Mouse (Mus musculus) heart, embryonic 11.5 days (tissue): Measurements from ENCODE around the gene Olfr308. TPM values are rescaled to one million over a fixed set of nuclear protein-coding genes. Genes with fewer than 3 reads are reported as not detected.
"Not testable (repeated sequence)": the region's sequence is repeated elsewhere in the genome, so short reads cannot be mapped to it uniquely, and the experiment has no call there.

Experiments
- ATAC-seq: fragments of 200-750 bp; cut with Nextera tagmentation; replicated peaks from 2 replicates; pipeline ENCODE4 v1.8.0; 2017; ENCODE audit warnings: moderate library complexity; ENCODE audit not compliant: insufficient number of reproducible peaks, low FRiP score, low TSS enrichment
- H3K27ac ChIP-seq: fragments of 300-500 bp; sonication (generic); 2 replicates; pipeline ENCODE4 v1.5.1; 2014; ENCODE audit warnings: mild to moderate bottlenecking, low read depth, low read length
- H3K27me3 ChIP-seq: fragments of 300-500 bp; sonication (generic); 2 replicates; pipeline ENCODE4 v1.6.1; 2014; ENCODE audit warnings: mild to moderate bottlenecking, low read length, mixed read lengths; ENCODE audit not compliant: control insufficient read depth, insufficient read depth
- H3K36me3 ChIP-seq: fragments of 300-500 bp; sonication (generic); 2 replicates; pipeline ENCODE4 v1.6.1; 2014; ENCODE audit warnings: mild to moderate bottlenecking, low read length, moderate library complexity, mixed read lengths; ENCODE audit not compliant: control insufficient read depth, insufficient read depth
- H3K4me1 ChIP-seq: fragments of 300-500 bp; sonication (generic); 2 replicates; pipeline ENCODE4 v1.6.1; 2014; ENCODE audit warnings: low read length; ENCODE audit not compliant: control insufficient read depth, insufficient read depth
- H3K4me2 ChIP-seq: fragments of 300-500 bp; sonication (generic); 2 replicates; pipeline ENCODE4 v1.6.1; 2014; ENCODE audit warnings: mild to moderate bottlenecking, moderate library complexity
- H3K4me3 ChIP-seq: fragments of 300-500 bp; sonication (generic); 2 replicates; pipeline ENCODE4 v1.5.1; 2014; ENCODE audit warnings: low read depth, low read length
- H3K9ac ChIP-seq: fragments of 300-500 bp; sonication (generic); 2 replicates; pipeline ENCODE4 v1.6.1; 2014; ENCODE audit warnings: mild to moderate bottlenecking, low read depth, low read length, moderate library complexity
- H3K9me3 ChIP-seq: fragments of 300-500 bp; sonication (generic); replicated peaks from 2 replicates; pipeline ENCODE4 v1.6.1; 2016; ENCODE audit warnings: low read length; ENCODE audit not compliant: control insufficient read depth
- WGBS: fragments of 180-500 bp; shearing (Covaris S2); extraction: QIAGEN DNeasy Blood & Tissue Kit; methylation state at CpG from one replicate; pipeline ENCODE4 v1.1.7; 2014; ENCODE audit not compliant: insufficient replicate concordance; 5-methylcytosine and 5-hydroxymethylcytosine counted together
- polyA plus RNA-seq: library from polyadenylated mRNA; unstranded; fragments of >200 nt; fragmentation: Nextera tagmentation; extraction: Ambion mirVana; gene quantifications from 2 replicates; pipeline ENCODE4 v1.2.1, GENCODE M21; 2014

Gene Olfr308
- not detected in 2 replicates for polyA plus RNA-seq

DNA sequence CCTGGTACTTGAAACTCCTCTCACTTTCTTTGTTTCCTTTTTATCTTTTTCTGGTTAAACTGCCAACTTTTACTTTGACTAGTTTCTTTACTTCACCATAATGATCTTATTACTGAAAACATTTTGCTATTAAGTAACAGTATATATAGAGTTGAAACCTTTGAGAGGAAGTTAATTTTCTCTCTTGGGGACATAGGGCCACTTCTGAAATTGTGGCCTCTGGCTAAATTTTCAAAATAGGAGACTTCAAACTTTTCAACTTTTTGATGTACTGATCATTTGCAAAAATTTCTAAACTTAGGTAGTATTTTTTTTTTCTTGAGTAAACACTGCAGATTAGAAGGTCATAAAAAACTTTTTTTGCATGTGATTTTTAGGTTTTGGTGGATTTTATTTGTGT lies at the start of gene Olfr308:
Gene Olfr308, minus strand, starts transcription at position 101 of the 400 bp plus-strand sequence.
- Histone ChIP-seq H3K9me3 (no peaks in the 10 kb centered on the region), H3K36me3 (no peaks in the 10 kb centered on the region), H3K4me3 (no peak within 1 kb of the TSS), H3K27me3 (no peaks in the 10 kb centered on the region), H3K27ac (no peak within 1 kb of the TSS), H3K4me2 (no peak within 1 kb of the TSS), H3K9ac (no peak within 1 kb of the TSS), H3K4me1 (no peaks in the 10 kb centered on the region)
- ATAC-seq: no peak

- Histone ChIP-seq H3K9me3 (no peaks in the 10 kb centered on the region), H3K4me3 (no peak within 1 kb of the TSS), H3K27ac (no peak within 1 kb of the TSS), H3K4me1 (no peaks in the 10 kb centered on the region), H3K9ac (no peak within 1 kb of the TSS), H3K36me3 (no peaks in the 10 kb centered on the region), H3K4me2 (no peak within 1 kb of the TSS), H3K27me3 (no peaks in the 10 kb centered on the region)
- ATAC-seq: no peak
- WGBS: 71% methylated on average over 1 of the region's 1 CpGs
Observed at GRCm38 (mm10) chr7:86366828-86367227, 41.4 kb upstream of the Olfr308 start, which contains the start of gene Olfr305. Gene Olfr305, minus strand, starts transcription at chr7:86366928.

DNA sequence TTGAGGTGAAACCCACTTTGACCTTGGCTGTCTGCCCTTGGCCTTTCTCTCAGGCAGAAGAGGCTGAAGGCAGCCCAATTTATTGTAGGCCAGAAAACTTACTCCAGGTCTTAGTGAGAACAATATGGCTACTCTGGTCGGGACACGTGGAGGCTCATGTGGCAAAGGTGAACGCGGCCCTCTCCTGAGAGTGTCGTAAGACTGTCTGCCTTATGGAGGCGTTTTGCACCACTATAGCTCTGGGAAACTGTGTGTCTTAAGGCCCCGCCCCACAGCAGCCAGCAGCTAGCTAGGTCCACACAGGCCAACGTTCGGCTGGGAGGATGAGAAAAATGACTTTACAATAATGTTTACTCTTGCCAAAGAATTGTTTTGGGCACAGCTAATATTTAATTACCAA lies 20.9 kb upstream of the Olfr308 start:
- WGBS: 89% methylated on average over 9 of the region's 9 CpGs
- not testable (repeated sequence) for ATAC-seq

DNA sequence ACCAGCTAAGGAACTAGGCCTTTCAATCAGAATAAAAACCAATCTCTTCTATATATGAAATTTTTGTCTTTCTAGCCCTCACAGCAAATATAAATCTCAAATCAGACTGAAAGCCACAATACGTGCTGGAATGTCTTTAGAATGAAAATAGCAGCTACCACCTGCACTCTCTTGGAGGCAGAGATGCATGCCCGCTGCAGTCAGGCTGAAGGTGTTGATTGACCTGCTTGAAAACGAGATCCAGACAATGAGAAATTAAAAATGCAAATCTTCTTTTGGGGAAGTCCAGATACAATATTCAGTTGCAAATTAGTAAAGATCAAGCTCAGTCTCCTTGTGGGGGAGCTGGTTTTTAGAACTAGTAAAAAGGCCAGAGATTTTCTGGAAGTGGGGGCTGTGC lies 18.8 kb upstream of the Olfr308 start:
- H3K9me3 ChIP-seq: no peaks in the 10 kb centered on the region; the same call in 1 of the 2 replicates
- H3K4me3 ChIP-seq: no peak overlapping the region
- no peak for ATAC-seq
- 73% methylated on average over 3 of the region's 3 CpGs for WGBS
- no peak overlapping the region for H3K27ac ChIP-seq
- H3K27me3 ChIP-seq: no peaks in the 10 kb centered on the region
- H3K36me3 ChIP-seq: no peaks in the 10 kb centered on the region
- H3K9ac ChIP-seq: no peak overlapping the region
- no peak overlapping the region for H3K4me2 ChIP-seq
- no peaks in the 10 kb centered on the region for H3K4me1 ChIP-seq

More for the DNA sequence above, 20.9 kb upstream of the Olfr308 start:
- H3K27me3 ChIP-seq, H3K4me3 ChIP-seq, H3K4me1 ChIP-seq, H3K4me2 ChIP-seq, H3K9me3 ChIP-seq, H3K36me3 ChIP-seq, H3K9ac ChIP-seq, H3K27ac ChIP-seq: not testable (repeated sequence)

DNA sequence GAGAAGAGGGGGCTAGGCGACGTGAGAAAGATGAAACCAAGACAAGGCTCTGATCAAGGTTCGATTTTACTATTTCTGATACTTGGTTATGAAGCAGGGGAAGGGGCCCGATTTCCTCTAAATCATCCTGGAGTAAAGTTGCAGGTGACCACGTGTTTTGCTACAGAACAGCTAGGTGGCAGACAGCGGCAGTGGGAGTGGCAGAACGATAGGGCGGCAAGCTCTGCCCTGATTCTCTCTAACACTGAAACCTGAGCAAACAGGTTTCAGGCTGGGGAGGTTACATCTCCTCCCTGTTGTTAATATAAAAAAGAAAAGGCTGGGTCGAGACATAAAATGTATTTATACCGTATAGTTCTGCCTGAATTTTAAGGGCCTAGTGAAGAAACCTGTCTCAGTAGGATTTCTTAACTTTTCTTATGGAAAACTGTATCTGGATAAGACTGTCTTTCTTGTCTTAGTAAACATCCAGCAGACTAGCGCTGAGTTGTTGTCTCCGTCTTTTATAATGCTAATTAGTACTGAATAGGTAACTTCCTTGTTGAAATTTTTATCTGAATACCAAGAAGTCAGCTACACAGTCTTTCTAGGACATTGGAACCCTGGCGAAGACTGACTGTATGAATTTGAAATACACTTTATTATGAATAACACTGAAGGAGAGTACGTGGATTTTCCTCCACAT lies 17.6 kb upstream of the Olfr308 start:
- Histone ChIP-seq H3K4me2 (no peak overlapping the region), H3K4me1 (no peaks in the 10 kb centered on the region), H3K4me3 (no peak overlapping the region), H3K27ac (no peak overlapping the region), H3K36me3 (no peaks in the 10 kb centered on the region), H3K9me3 (no peaks in the 10 kb centered on the region), H3K9ac (no peak overlapping the region), H3K27me3 (no peaks in the 10 kb centered on the region)
- no peak for ATAC-seq
- WGBS: 69% methylated on average over 14 of the region's 14 CpGs

GRCm38 (mm10) chr7:86337486-86337885 lies 12.1 kb upstream of the Olfr308 start, which contains the start of gene Olfr307:
Gene Olfr307, minus strand, starts transcription at chr7:86337586.
- no peaks in the 10 kb centered on the region for H3K36me3 ChIP-seq
- H3K4me1 ChIP-seq: no peaks in the 10 kb centered on the region
- no peak within 1 kb of the TSS for H3K4me3 ChIP-seq
- no peak within 1 kb of the TSS for H3K27ac ChIP-seq
- H3K9me3 ChIP-seq: no peaks in the 10 kb centered on the region
- no peak for ATAC-seq
- WGBS: 68% methylated on average over 1 of the region's 1 CpGs
- H3K4me2 ChIP-seq: no peak within 1 kb of the TSS
- H3K27me3 ChIP-seq: no peaks in the 10 kb centered on the region
- no peak within 1 kb of the TSS for H3K9ac ChIP-seq

GRCm38 (mm10) chr7:86321323-86321722 lies 4.1 kb downstream of the Olfr308 start:
- 81% methylated on average over 2 of the region's 2 CpGs for WGBS
- Histone ChIP-seq H3K27me3 (no peaks in the 10 kb centered on the region), H3K9me3 (no peaks in the 10 kb centered on the region), H3K4me3 (no peak overlapping the region), H3K9ac (no peak overlapping the region), H3K4me2 (no peak overlapping the region), H3K36me3 (no peaks in the 10 kb centered on the region), H3K27ac (no peak overlapping the region), H3K4me1 (no peaks in the 10 kb centered on the region)
- no peak for ATAC-seq

GRCm38 (mm10) chr7:86313608-86314007 lies 11.8 kb downstream of the Olfr308 start, which contains the start of gene Olfr309:
Gene Olfr309, minus strand, starts transcription at chr7:86313708.
- no peak for ATAC-seq
- no peak within 1 kb of the TSS for H3K4me3 ChIP-seq
- H3K27ac ChIP-seq: no peak within 1 kb of the TSS
- no peak within 1 kb of the TSS for H3K9ac ChIP-seq
- H3K9me3 ChIP-seq: no peaks in the 10 kb centered on the region
- no peaks in the 10 kb centered on the region for H3K36me3 ChIP-seq
- no peak within 1 kb of the TSS for H3K4me2 ChIP-seq
- WGBS: 63% methylated on average over 2 of the region's 2 CpGs
- no peaks in the 10 kb centered on the region for H3K4me1 ChIP-seq
- no peaks in the 10 kb centered on the region for H3K27me3 ChIP-seq

GRCm38 (mm10) chr7:86277072-86277471 lies 48.4 kb downstream of the Olfr308 start, which contains the start of gene Olfr310:
Gene Olfr310, minus strand, starts transcription at chr7:86277172.
- Histone ChIP-seq H3K9ac (no peak within 1 kb of the TSS), H3K4me1 (no peaks in the 10 kb centered on the region), H3K9me3 (no peaks in the 10 kb centered on the region), H3K4me2 (no peak within 1 kb of the TSS), H3K4me3 (no peak within 1 kb of the TSS), H3K27ac (no peak within 1 kb of the TSS), H3K36me3 (no peaks in the 10 kb centered on the region), H3K27me3 (no peaks in the 10 kb centered on the region)
- no peak for ATAC-seq
- 57% methylated on average over 1 of the region's 1 CpGs for WGBS
